Mouse (Mus musculus) E14TG2a.4 (cell line): ENCODE measurements at regions not wholly inside any gene's neighbourhood (a gene's known extent, or its start where the extent isn't known, plus 50 kb on each side); places are given as distances from the start of the nearest gene placed in this dataset.
A peak's percentile ranks its signal among the peaks of the same experiment; 100 is the strongest.

Experiments
- H3K27me3 ChIP-seq: 2 replicates; pipeline ENCODE4 v1.6.1; 2014; ENCODE audit warnings: low read length, control low read depth; ENCODE audit not compliant: insufficient read depth
- H3K36me3 ChIP-seq: 2 replicates; pipeline ENCODE4 v1.6.1; 2014; ENCODE audit warnings: low read length, control low read depth; ENCODE audit not compliant: insufficient read depth
- H3K4me1 ChIP-seq: replicated peaks from 2 replicates; pipeline ENCODE4 v1.6.1; 2014; ENCODE audit warnings: low read depth, low read length, control low read depth
- H3K4me3 ChIP-seq: replicated peaks from 2 replicates; pipeline ENCODE4 v1.5.1; 2014; ENCODE audit warnings: mild to moderate bottlenecking, low read length
- H3K9me3 ChIP-seq: 2 replicates; pipeline ENCODE4 v1.6.1; 2014; ENCODE audit warnings: low read length, control low read depth
- CTCF ChIP-seq: conservative IDR thresholded peaks from 2 replicates; pipeline ENCODE4 v1.5.1; 2014; ENCODE audit warnings: low read length
- NANOG ChIP-seq: IDR thresholded peaks from 2 replicates; pipeline ENCODE4 v1.6.1; 2014; ENCODE audit warnings: borderline replicate concordance, low read length, mixed read lengths
- POU5F1 ChIP-seq: IDR thresholded peaks from 2 replicates; pipeline ENCODE4 v1.6.1; 2014; ENCODE audit warnings: low read length, borderline replicate concordance

DNA sequence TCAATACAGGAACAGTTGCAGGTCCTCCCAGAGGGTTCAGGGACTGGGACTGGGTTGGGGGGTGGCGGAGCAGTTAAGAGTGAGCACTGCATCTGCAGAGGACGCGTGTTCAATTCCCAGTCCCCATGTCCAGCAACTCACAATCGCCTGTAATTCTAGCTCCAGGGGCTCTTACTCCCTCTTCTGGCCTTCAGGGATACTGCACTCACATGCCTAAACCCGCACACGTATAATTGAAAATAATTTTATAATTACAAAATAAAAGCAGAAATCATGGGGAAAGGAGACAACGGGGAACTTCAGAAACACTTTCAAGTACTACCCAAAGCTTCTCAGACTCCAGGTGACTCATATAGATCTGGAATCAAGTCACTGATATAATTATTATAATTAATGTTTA lies 448.8 kb downstream of the Zfp536 start:
- Histone ChIP-seq H3K4me1 (0 out of 2 replicates have a peak, but pooled peaks cover 5% of the 10 kb centered on the region), H3K27me3 (no peaks in the 10 kb centered on the region), H3K36me3 (no peaks in the 10 kb centered on the region), H3K4me3 (no peak overlapping the region), H3K9me3 (no peaks in the 10 kb centered on the region)
- TF ChIP-seq POU5F1 (no peak), CTCF (peak; percentile 61)

DNA sequence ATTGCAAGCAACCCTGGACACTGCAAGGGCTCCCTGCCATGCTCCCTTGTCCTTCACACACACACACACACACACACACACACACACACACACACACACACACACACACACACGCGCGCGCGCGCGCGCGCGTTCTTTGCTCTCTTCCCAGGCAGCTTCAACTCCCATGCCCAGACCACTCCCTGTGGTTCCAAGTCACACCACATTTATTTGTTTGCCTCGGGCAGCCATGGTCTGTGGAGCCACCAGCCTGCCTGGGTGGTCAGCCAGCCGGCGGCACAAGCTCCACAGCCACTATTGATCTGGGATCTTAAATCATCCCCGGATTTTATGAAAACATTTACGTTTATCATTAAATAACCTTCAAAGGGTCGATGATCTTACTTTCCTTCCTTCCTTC lies 440.0 kb downstream of the Zfp536 start:
- no peaks in the 10 kb centered on the region for H3K36me3 ChIP-seq
- TF ChIP-seq CTCF (no peak), POU5F1 (no peak), NANOG (no peak)
- H3K4me3 ChIP-seq, result no peak overlapping the region
- peaks cover 22% of the 10 kb centered on the region for H3K4me1 ChIP-seq
- H3K9me3 ChIP-seq, result no peaks in the 10 kb centered on the region
- H3K27me3 ChIP-seq, result peaks cover 25% of the 10 kb centered on the region

DNA sequence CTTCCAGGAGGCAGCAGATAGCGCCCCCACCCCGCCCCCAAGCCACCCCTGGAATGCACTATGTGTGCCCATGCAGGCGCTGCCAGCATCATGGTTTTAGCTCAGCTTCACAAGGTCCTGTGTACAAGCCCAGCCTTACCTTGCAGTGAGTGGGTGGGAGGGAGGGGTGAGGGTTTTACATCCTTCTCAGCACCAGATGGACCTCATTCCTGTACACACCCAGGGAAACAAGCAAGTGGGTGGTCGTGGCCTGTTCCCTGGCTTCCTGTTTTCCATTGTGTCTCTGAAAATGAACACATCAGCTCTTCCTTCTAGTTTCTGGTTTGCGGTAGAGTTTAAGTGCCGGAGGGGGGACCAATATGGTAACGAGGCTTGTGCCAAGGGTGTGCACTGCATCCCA lies 438.2 kb downstream of the Zfp536 start:
- no peak for TF ChIP-seq POU5F1
- no peak for TF ChIP-seq CTCF
- no peak for TF ChIP-seq NANOG

DNA sequence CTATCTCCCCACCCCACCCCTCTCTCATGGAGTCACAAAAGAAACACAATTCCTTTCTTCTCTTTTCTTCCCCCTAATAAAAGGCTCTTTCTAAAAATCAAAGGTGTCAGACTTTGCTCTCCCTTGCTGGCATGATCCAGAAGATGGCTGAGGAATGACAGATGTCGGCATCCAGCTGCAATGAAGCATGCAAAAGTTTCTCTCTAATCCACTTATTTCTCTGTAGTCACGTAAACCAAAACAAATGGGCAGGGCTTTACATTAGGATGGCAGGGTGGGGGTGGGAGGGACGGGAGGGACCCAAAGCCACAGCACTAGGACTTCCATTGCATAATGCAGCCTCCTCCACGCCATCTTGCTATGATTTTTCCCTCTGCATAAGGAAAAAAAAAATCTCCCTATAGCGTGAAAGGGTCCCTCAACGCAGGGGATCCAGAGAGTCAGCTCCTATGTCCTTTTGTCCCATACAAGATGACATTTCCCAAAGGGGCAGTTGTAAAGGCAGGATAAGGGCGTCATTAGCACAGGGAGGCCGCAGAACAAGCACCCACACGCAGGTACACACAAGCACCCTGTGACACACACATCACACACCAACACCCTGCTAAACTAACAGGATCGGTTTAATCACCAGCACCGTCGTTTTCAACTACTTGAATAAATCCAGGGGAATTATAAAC lies 437.1 kb downstream of the Zfp536 start:
- H3K27me3 ChIP-seq, result peaks cover 44% of the 10 kb centered on the region

More for the DNA sequence above, 438.2 kb downstream of the Zfp536 start:
- H3K36me3 ChIP-seq, result no peaks in the 10 kb centered on the region
- H3K9me3 ChIP-seq, result no peaks in the 10 kb centered on the region
- no peak overlapping the region for H3K4me3 ChIP-seq
- H3K4me1 ChIP-seq, result peaks cover 22% of the 10 kb centered on the region
- peaks cover 36% of the 10 kb centered on the region for H3K27me3 ChIP-seq

DNA sequence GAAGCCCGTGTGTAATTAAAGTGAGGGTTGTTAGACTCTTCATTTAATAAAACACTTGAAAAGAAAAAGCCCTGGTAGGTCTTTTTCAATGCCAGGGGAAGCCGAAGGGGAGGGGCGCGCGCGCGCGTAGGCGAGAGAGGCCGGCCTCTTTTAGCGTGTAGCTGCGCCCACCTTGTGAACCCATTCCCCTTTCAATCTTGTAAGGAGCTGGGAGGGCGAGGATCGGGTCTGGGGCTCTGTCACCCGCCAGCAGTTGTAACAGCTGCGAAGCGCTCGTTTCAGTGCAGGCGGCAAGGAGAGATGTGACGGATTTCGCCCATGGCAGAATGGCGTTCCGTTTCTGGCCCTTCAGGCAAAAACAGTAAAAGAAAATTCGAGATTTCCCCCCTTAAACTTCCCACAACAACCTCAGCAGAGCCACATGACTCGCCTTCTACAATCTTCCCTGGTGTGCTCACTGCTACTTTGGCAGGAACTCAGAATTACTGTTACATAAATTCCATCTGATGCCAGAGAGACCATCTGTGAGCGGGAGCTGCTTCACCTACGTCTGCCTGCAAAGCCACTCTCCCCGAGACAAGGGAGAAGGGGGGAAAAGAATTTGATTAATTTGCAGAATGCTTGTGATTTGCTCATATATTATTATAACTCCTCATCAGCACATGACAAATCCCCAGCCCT lies 436.4 kb downstream of the Zfp536 start:
- H3K4me1 ChIP-seq, result peaks cover 22% of the 10 kb centered on the region
- no peaks in the 10 kb centered on the region for H3K36me3 ChIP-seq
- no peak for TF ChIP-seq POU5F1
- TF ChIP-seq CTCF, result no peak
- TF ChIP-seq NANOG, result no peak
- peaks cover 47% of the 10 kb centered on the region for H3K27me3 ChIP-seq
- peak overlapping the region; percentile 35; the same call in 1 of the 2 replicates for H3K4me3 ChIP-seq
- H3K9me3 ChIP-seq, result no peaks in the 10 kb centered on the region

More for the DNA sequence above, 437.1 kb downstream of the Zfp536 start:
- TF ChIP-seq NANOG (no peak), CTCF (no peak)
- H3K36me3 ChIP-seq, result no peaks in the 10 kb centered on the region
- peaks cover 22% of the 10 kb centered on the region for H3K4me1 ChIP-seq
- H3K9me3 ChIP-seq, result no peaks in the 10 kb centered on the region
- H3K4me3 ChIP-seq, result no peak overlapping the region

DNA sequence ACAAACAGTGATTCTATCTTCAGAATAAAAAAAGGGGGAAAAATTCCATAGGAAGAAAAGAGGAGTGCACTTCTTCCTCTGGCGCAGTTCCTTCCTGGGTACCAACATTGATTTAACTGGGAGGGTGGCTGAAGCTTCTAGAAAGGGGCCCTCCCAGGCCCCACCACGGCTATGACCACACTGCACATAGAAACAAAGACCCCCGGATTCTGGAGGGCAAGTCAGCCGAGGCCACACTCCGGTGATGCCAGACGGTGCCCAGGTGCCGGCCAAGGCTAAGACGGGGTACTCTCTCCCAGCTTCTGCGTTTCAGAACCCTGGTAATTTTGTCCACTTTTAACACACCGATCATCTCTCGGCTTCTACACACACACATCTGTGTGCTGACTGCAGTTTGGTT lies 435.8 kb downstream of the Zfp536 start:
- Histone ChIP-seq H3K27me3 (peaks cover 53% of the 10 kb centered on the region), H3K4me1 (peaks cover 22% of the 10 kb centered on the region), H3K36me3 (no peaks in the 10 kb centered on the region), H3K4me3 (no peak overlapping the region), H3K9me3 (no peaks in the 10 kb centered on the region)
- TF ChIP-seq NANOG (no peak), CTCF (no peak), POU5F1 (no peak)

DNA sequence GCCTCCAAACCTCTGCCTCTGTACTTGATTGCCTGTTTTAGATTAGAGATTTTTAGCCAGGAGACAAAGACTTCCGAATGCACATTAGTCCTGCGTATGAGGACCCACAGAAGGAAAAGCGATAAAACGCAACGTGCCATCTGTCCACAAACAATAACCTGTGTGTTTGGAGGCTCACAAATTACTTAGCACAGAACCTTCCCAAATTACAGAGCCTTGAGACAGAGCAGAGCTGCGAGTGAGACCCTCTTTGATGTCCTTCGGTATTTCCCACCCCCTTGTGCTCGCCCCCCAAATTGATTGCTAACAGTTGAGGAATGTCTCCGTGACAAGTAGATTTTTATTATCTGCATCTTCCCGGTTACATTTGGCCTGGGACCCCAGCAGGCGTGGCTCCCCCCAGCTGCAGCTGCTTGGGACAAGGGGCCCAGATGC lies 435.4 kb downstream of the Zfp536 start:
- Histone ChIP-seq H3K4me1 (peaks cover 22% of the 10 kb centered on the region), H3K27me3 (peaks cover 54% of the 10 kb centered on the region), H3K4me3 (no peak overlapping the region), H3K36me3 (no peaks in the 10 kb centered on the region), H3K9me3 (no peaks in the 10 kb centered on the region)
- TF ChIP-seq POU5F1 (no peak), NANOG (no peak), CTCF (no peak)

DNA sequence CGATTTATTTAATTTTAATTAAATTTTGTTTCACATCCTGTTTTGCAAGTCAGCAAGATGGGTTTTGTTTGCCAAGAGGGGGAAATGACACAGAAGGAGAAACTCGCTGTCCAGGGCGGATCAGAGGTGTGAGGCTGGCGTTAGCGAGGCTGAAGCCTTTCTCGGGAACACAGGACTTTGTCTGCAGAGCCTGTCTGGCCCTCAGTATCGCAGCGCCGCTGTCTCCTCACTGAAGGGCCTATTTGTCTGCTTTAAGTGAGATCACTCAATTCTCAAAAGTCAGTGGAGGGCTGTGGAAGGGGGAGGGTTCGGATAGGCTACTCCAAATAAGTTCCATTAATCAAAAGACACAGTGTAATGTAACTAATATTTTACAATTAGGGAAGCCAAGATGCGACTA lies 430.8 kb downstream of the Zfp536 start:
- TF ChIP-seq NANOG (no peak), POU5F1 (no peak), CTCF (no peak)
- Histone ChIP-seq H3K27me3 (peaks cover 67% of the 10 kb centered on the region), H3K36me3 (no peaks in the 10 kb centered on the region), H3K4me1 (peaks cover 6% of the 10 kb centered on the region; the same call in 1 of the 2 replicates), H3K4me3 (no peak overlapping the region), H3K9me3 (no peaks in the 10 kb centered on the region)

DNA sequence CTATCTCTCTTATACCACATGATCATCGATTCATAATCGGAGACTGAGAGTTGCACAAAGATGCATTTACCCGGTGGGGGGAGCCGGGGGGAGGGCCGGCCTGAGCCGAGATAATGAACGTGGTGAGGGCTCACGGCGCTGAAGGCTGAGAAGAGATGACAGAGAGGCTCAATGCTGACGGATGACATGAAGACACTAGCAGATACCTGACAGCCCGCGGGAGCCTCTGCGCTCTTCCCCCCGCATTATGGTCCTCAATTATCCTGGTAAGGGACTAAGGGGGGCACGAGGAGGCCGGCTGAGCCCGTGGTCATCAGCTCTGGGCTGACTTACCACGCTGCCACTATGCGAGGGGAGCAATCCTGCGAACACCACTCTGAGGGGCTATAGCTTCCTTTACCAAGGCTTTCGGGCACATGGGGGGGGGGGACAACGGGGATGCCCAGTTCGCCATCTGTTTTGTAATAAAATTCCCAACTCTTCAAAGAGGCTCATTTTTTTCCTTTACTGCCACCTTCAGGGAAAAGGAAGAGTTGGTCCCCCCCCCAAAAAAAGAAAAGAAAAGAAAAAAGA lies 430.3 kb downstream of the Zfp536 start:
- no peaks in the 10 kb centered on the region for H3K9me3 ChIP-seq
- H3K27me3 ChIP-seq, result peaks cover 65% of the 10 kb centered on the region
- H3K4me1 ChIP-seq, result peaks cover 6% of the 10 kb centered on the region; the same call in 1 of the 2 replicates
- H3K36me3 ChIP-seq, result no peaks in the 10 kb centered on the region
- H3K4me3 ChIP-seq, result no peak overlapping the region
- TF ChIP-seq NANOG (no peak), POU5F1 (no peak)
